Mouse (Mus musculus): ENCODE measurements around the gene Klf3. TPM values are rescaled to one million over a fixed set of nuclear protein-coding genes. Genes with fewer than 3 reads are reported as not detected.
"Not testable (repeated sequence)": the region's sequence is repeated elsewhere in the genome, so short reads cannot be mapped to it uniquely, and the experiment has no call there.

Gene Klf3
- total RNA-seq, 4 experiments from 2014 or later: 50.8 to 60.7 (median 54.0) TPM

DNA sequence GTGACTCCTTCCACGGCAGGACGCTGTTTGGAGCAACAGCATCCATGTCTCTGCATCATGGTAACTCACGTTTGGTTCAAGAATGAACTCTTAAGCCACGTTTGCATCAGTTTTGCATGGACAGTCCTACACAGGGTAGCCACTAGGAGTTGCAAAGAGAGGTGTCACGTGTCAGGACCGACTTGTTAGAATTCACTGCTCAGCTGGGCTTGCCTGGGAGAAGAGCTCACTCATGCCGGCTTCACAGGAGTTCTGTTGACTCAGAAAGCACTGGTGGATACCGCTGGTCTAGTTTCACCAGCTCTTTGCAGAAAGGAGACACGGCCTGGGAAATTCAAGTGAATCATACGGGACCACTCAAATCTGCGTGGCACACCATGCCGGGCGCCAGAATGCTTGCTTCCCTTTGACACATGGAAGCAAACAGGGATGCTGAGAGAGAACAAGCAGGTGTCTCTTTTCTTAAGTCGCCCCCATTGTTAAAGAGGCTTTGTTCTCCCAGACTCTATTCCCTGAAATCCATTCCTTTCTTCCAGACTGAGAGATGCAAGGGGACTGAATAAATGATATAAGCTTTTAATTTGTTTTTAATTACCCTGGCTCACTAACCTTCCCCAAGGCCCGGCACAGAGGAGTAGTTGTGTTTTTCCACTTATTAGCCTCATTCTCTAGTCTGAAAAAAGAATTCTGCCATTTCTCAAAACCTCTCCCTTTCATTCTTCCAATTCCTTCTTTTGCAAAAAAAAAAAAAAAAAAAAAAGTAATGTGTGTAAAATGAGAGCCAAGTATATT lies 74.2 kb downstream of the Klf3 start:
- no peak for DNase-seq (ENCODE audit: low spot score in 2 of 2)

DNA sequence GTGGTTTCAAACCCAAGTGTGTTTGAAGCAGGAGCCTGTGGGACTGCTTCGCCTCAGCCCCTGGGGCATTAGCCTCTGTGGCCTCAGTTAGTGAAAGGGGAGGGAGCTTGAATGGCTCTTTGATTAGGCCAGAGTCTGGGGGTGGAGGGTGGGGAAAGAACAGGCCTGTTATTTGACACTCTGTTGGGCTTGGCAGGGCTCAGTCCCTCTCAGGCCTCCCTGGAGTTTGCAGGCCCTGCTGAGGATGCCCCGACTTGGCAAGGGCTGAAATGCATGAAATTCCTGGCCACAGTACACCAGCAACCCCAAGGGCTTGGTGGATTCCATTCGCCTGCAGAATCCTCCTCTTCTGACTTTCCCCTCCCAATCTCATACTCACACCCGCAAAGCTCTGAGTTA lies 74.8 kb downstream of the Klf3 start:
- DNase-seq (ENCODE audit: low spot score in 2 of 2): peak; percentile 50 to 58

DNA sequence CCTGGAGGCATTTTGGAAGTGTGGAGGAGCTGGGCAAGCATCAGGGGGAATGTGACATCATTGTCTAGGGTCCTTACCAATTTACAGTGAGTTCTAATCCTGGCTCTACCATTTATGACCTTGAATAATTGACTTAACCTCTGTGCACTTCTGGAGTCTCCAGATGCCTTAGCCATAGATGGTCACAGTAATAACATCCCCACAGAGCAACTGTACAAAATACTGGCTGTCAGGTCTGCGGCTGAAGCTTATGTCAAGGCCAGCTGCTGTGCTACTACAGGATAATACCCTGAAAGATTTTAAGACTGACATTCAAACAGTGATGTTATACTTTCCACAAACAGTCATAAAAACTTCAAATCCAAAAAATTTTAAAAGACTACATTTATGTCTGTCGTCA lies 75.3 kb downstream of the Klf3 start:
- DNase-seq (ENCODE audit: low spot score in 2 of 2): no peak

DNA sequence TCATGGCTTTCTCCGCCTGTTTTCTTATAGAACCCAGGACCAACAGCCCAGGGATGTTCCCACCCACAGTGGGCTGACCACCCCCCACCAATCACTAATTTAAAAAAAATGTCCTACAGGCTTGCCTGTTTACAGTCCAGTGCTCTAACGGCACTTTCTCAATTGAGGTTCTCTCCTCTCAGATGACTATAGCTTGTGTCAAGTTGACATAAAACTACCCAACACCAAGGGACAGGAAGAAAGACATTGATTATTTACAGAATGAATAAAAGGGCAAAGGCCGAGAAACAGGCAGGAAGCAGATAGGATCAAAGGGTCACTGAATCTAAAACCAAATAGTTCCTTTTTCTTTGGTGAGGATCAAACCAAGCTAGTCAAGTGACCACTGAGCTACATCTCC lies 76.1 kb downstream of the Klf3 start:
- DNase-seq (ENCODE audit: low spot score in 2 of 2): no peak

DNA sequence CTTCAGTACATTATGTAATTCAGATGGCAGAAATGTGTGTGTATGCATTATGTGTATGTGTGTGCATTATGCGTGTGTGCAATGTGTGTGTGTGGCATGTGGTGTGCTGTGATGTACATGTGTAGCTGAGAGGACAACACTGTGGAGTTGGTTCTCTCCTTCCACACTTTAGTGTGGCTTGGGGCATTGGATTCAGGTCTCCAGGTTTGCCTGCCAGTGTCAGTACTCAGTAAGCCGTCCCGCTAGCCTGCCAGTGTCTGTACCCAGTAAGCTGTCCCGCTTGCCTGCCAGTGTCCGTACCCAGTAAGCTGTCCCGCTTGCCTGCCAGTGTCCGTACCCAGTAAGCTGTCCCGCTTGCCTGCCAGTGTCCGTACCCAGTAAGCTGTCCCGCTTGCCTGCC lies 78.4 kb downstream of the Klf3 start:
- DNase-seq (ENCODE audit: low spot score in 2 of 2): not testable (repeated sequence)

DNA sequence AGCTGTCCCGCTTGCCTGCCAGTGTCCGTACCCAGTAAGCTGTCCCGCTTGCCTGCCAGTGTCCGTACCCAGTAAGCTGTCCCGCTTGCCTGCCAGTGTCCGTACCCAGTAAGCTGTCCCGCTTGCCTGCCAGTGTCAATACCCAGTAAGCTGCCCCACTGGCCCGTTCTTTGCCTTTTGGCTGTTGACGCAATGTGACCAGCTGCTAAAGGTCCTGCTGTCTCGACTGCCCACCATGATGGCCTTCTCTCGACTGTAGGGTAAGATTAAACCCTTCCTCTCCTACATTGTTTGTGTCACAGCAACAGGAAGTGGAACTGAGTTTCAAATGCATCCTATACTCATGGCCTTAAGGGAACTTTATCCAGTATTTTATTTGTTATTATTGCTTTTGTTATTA lies 78.8 kb downstream of the Klf3 start:
- not testable (repeated sequence) for DNase-seq (ENCODE audit: low spot score in 2 of 2)

Other genes starting within 250 kb of the Klf3 start
- gene Tlr1, start 130.2 kb downstream of the Klf3 start, total RNA-seq (2022): 1 to 10 TPM in 2 of 4 experiments, under 1 TPM in 1, not detected in 1; 0.12 to 2.0 (median 1.8) TPM
- gene Tlr6, start 156.7 kb downstream of the Klf3 start, total RNA-seq (2022): 1 to 10 TPM; 1.4 to 2.8 (median 2.1) TPM
- 10 to 100 TPM in 1 of 4 experiments, 1 to 10 TPM in 3; 4.5 to 10.9 (median 6.7) TPM for gene Fam114a1, start 166.7 kb downstream of the Klf3 start, total RNA-seq (2022)

Data from layer of hippocampus, adult 8-10 months (tissue).